Mouse (Mus musculus): ENCODE data around the gene Haao. TPM values are rescaled to one million over a fixed set of nuclear protein-coding genes. Genes with fewer than 3 reads are reported as not detected.
"Not testable (repeated sequence)": the region's sequence is repeated elsewhere in the genome, so short reads cannot be mapped to it uniquely, and the experiment has no call there.

Gene Haao
- polyA plus RNA-seq, 1 experiment from 2014 or later: 88.0 TPM

DNA sequence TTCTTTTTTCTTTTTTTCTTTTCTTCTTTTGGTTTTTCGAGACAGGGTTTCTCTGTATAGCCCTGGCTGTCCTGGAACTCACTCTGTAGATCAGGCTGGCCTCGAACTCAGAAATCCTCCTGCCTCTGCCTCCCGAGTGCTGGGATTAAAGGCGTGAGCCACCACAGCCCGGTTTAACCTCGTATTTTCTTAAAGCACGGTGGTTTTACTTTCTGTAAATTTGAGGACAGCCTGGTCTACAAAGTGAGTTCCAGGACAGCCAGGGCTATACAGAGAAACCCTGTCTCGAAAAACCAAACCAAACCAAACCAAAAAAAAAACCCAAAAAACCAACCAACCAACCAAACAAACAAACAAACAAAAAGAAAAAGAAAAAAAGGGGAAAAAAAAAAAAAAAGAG is 13.2 kb upstream of the Haao start:
- H3K27ac ChIP-seq (ENCODE audit: low read length): peak overlapping the region; percentile 89; the same call in 1 of the 2 replicates
- ATAC-seq (ENCODE audit: low read depth); H3K36me3 ChIP-seq (ENCODE audit: control insufficient read depth, insufficient read depth); H3K27me3 ChIP-seq (ENCODE audit: control insufficient read depth, insufficient read depth, low read depth, low read length); H3K9me3 ChIP-seq (replicated peaks; ENCODE audit: control insufficient read depth, low read length): not testable (repeated sequence)
- peak overlapping the region; percentile 94 for H3K9ac ChIP-seq (ENCODE audit: low read depth, low read length)
- H3K4me2 ChIP-seq (ENCODE audit: low read depth, low read length): peak overlapping the region; percentile 86
- H3K4me3 ChIP-seq (ENCODE audit: low read depth, low read length): peak overlapping the region; percentile 85
- H3K4me1 ChIP-seq (ENCODE audit: control insufficient read depth, low read depth, low read length): peaks cover 29% of the 10 kb centered on the region
- WGBS (ENCODE audit: insufficient replicate concordance): 52% methylated on average over 8 of the region's 8 CpGs

GRCm38 (mm10) chr17:83860224-83860623 is 12.5 kb upstream of the Haao start:
- ATAC-seq (ENCODE audit: low read depth): no peak
- Histone ChIP-seq H3K9me3 (replicated peaks; ENCODE audit: control insufficient read depth, low read length) (no peaks in the 10 kb centered on the region), H3K36me3 (ENCODE audit: control insufficient read depth, insufficient read depth) (no peaks in the 10 kb centered on the region), H3K4me1 (ENCODE audit: control insufficient read depth, low read depth, low read length) (peaks cover 29% of the 10 kb centered on the region), H3K27ac (ENCODE audit: low read length) (no peak overlapping the region), H3K4me3 (ENCODE audit: low read depth, low read length) (no peak overlapping the region), H3K27me3 (ENCODE audit: control insufficient read depth, insufficient read depth, low read depth, low read length) (peaks cover 4% of the 10 kb centered on the region; the same call in 1 of the 2 replicates), H3K4me2 (ENCODE audit: low read depth, low read length) (no peak overlapping the region), H3K9ac (ENCODE audit: low read depth, low read length) (no peak overlapping the region)
- WGBS (ENCODE audit: insufficient replicate concordance): 41% methylated on average over 7 of the region's 7 CpGs

- 84% methylated on average over 4 of the region's 4 CpGs for WGBS (ENCODE audit: insufficient replicate concordance)
- H3K27ac ChIP-seq (ENCODE audit: low read length): no peak overlapping the region
These were observed 11.9 kb upstream of the Haao start for GRCm38 (mm10) chr17:83859639-83860038.

GRCm38 (mm10) chr17:83858413-83858812 is 10.7 kb upstream of the Haao start:
- WGBS (ENCODE audit: insufficient replicate concordance): 24% methylated on average over 7 of the region's 7 CpGs
- ATAC-seq (ENCODE audit: low read depth): peak; percentile 62
- Histone ChIP-seq H3K27ac (ENCODE audit: low read length) (peak overlapping the region; percentile 82), H3K36me3 (ENCODE audit: control insufficient read depth, insufficient read depth) (no peaks in the 10 kb centered on the region), H3K4me1 (ENCODE audit: control insufficient read depth, low read depth, low read length) (peaks cover 36% of the 10 kb centered on the region), H3K27me3 (ENCODE audit: control insufficient read depth, insufficient read depth, low read depth, low read length) (peaks cover 4% of the 10 kb centered on the region; the same call in 1 of the 2 replicates), H3K4me3 (ENCODE audit: low read depth, low read length) (no peak overlapping the region), H3K4me2 (ENCODE audit: low read depth, low read length) (peak overlapping the region; percentile 33), H3K9ac (ENCODE audit: low read depth, low read length) (no peak overlapping the region), H3K9me3 (replicated peaks; ENCODE audit: control insufficient read depth, low read length) (no peaks in the 10 kb centered on the region)

More at GRCm38 (mm10) chr17:83859639-83860038, 11.9 kb upstream of the Haao start:
- peaks cover 29% of the 10 kb centered on the region for H3K4me1 ChIP-seq (ENCODE audit: control insufficient read depth, low read depth, low read length)
- H3K4me3 ChIP-seq (ENCODE audit: low read depth, low read length): no peak overlapping the region
- H3K36me3 ChIP-seq (ENCODE audit: control insufficient read depth, insufficient read depth): no peaks in the 10 kb centered on the region
- peaks cover 4% of the 10 kb centered on the region; the same call in 1 of the 2 replicates for H3K27me3 ChIP-seq (ENCODE audit: control insufficient read depth, insufficient read depth, low read depth, low read length)
- no peak overlapping the region for H3K9ac ChIP-seq (ENCODE audit: low read depth, low read length)
- no peak for ATAC-seq (ENCODE audit: low read depth)
- no peak overlapping the region for H3K4me2 ChIP-seq (ENCODE audit: low read depth, low read length)
- H3K9me3 ChIP-seq (replicated peaks; ENCODE audit: control insufficient read depth, low read length): no peaks in the 10 kb centered on the region

- WGBS (ENCODE audit: insufficient replicate concordance): 31% methylated on average over 12 of the region's 12 CpGs
- Histone ChIP-seq H3K36me3 (ENCODE audit: control insufficient read depth, insufficient read depth) (no peaks in the 10 kb centered on the region), H3K27me3 (ENCODE audit: control insufficient read depth, insufficient read depth, low read depth, low read length) (no peaks in the 10 kb centered on the region), H3K4me1 (ENCODE audit: control insufficient read depth, low read depth, low read length) (peaks cover 29% of the 10 kb centered on the region), H3K4me2 (ENCODE audit: low read depth, low read length) (peak overlapping the region; percentile 58), H3K4me3 (ENCODE audit: low read depth, low read length) (peak overlapping the region; percentile 43), H3K9ac (ENCODE audit: low read depth, low read length) (peak overlapping the region; percentile 47), H3K9me3 (replicated peaks; ENCODE audit: control insufficient read depth, low read length) (no peaks in the 10 kb centered on the region), H3K27ac (ENCODE audit: low read length) (no peak overlapping the region)
- ATAC-seq (ENCODE audit: low read depth): peak; percentile 80
These were observed 6.6 kb upstream of the Haao start for GRCm38 (mm10) chr17:83854284-83854918.

GRCm38 (mm10) chr17:83853831-83854230 is 6.1 kb upstream of the Haao start:
- ATAC-seq (ENCODE audit: low read depth): no peak
- peak overlapping the region; percentile 47 for H3K9ac ChIP-seq (ENCODE audit: low read depth, low read length)

DNA sequence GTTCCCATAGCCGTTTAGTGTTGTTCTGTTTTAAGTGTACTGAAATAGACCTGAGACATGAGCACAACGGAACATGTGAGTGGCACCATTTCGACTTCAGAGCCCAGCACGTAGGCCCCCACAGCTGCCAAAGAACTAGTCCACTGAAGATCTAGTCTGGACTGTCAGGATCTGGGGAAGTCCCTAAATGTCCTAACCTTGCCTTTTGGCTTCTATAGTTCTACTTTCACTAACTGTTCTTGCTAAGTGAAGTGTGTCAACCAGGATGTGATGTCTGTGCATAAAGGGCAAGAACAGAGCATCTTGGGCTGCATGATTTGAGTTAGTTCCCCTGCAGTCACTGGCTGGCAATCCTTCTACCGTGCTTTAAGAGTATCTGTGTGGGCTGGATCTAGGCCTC is 3.1 kb upstream of the Haao start:
- Histone ChIP-seq H3K36me3 (ENCODE audit: control insufficient read depth, insufficient read depth) (no peaks in the 10 kb centered on the region), H3K27me3 (ENCODE audit: control insufficient read depth, insufficient read depth, low read depth, low read length) (no peaks in the 10 kb centered on the region), H3K4me1 (ENCODE audit: control insufficient read depth, low read depth, low read length) (peaks cover 24% of the 10 kb centered on the region), H3K9me3 (replicated peaks; ENCODE audit: control insufficient read depth, low read length) (no peaks in the 10 kb centered on the region), H3K9ac (ENCODE audit: low read depth, low read length) (no peak overlapping the region), H3K4me2 (ENCODE audit: low read depth, low read length) (no peak overlapping the region), H3K4me3 (ENCODE audit: low read depth, low read length) (no peak overlapping the region), H3K27ac (ENCODE audit: low read length) (no peak overlapping the region)
- no peak for ATAC-seq (ENCODE audit: low read depth)
- WGBS (ENCODE audit: insufficient replicate concordance): 65% methylated on average over 5 of the region's 5 CpGs

More at GRCm38 (mm10) chr17:83853831-83854230, 6.1 kb upstream of the Haao start:
- Histone ChIP-seq H3K4me2 (ENCODE audit: low read depth, low read length) (peak overlapping the region; percentile 58), H3K27ac (ENCODE audit: low read length) (no peak overlapping the region), H3K4me1 (ENCODE audit: control insufficient read depth, low read depth, low read length) (peaks cover 31% of the 10 kb centered on the region), H3K9me3 (replicated peaks; ENCODE audit: control insufficient read depth, low read length) (no peaks in the 10 kb centered on the region), H3K4me3 (ENCODE audit: low read depth, low read length) (peak overlapping the region; percentile 43), H3K36me3 (ENCODE audit: control insufficient read depth, insufficient read depth) (no peaks in the 10 kb centered on the region), H3K27me3 (ENCODE audit: control insufficient read depth, insufficient read depth, low read depth, low read length) (no peaks in the 10 kb centered on the region)
- 38% methylated on average over 3 of the region's 3 CpGs for WGBS (ENCODE audit: insufficient replicate concordance)

DNA sequence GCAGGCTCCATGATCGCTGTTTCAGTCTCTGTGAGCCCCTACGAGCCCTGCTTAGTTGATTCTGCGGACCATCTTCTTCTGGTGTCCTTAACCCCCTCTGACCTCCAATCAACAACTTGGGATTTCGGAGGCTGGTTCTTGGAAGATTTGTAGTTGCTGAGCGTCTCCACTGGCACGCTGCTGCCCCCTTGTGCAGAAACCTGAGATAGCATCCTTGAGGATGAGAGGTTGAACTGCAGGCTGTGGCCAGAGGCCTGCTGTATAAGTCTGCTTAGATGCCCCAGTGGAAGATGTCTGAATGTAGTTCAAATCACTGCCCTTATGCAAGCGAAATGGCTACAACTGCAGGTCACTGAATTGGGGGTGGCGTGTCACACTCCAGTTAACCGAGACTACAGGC is 2.7 kb upstream of the Haao start:
- H3K4me1 ChIP-seq (ENCODE audit: control insufficient read depth, low read depth, low read length): peaks cover 24% of the 10 kb centered on the region
- H3K27me3 ChIP-seq (ENCODE audit: control insufficient read depth, insufficient read depth, low read depth, low read length): no peaks in the 10 kb centered on the region
- no peak overlapping the region for H3K4me2 ChIP-seq (ENCODE audit: low read depth, low read length)
- no peak for ATAC-seq (ENCODE audit: low read depth)
- 12% methylated on average over 9 of the region's 9 CpGs for WGBS (ENCODE audit: insufficient replicate concordance)
- H3K4me3 ChIP-seq (ENCODE audit: low read depth, low read length): no peak overlapping the region
- H3K9me3 ChIP-seq (replicated peaks; ENCODE audit: control insufficient read depth, low read length): no peaks in the 10 kb centered on the region
- H3K27ac ChIP-seq (ENCODE audit: low read length): no peak overlapping the region
- H3K36me3 ChIP-seq (ENCODE audit: control insufficient read depth, insufficient read depth): no peaks in the 10 kb centered on the region
- H3K9ac ChIP-seq (ENCODE audit: low read depth, low read length): no peak overlapping the region

GRCm38 (mm10) chr17:83849717-83850116 is 2.0 kb upstream of the Haao start:
- Histone ChIP-seq H3K27ac (ENCODE audit: low read length) (no peak overlapping the region), H3K9ac (ENCODE audit: low read depth, low read length) (no peak overlapping the region), H3K27me3 (ENCODE audit: control insufficient read depth, insufficient read depth, low read depth, low read length) (no peaks in the 10 kb centered on the region), H3K4me3 (ENCODE audit: low read depth, low read length) (no peak overlapping the region), H3K4me1 (ENCODE audit: control insufficient read depth, low read depth, low read length) (peaks cover 24% of the 10 kb centered on the region), H3K36me3 (ENCODE audit: control insufficient read depth, insufficient read depth) (no peaks in the 10 kb centered on the region), H3K4me2 (ENCODE audit: low read depth, low read length) (no peak overlapping the region), H3K9me3 (replicated peaks; ENCODE audit: control insufficient read depth, low read length) (no peaks in the 10 kb centered on the region)
- no peak for ATAC-seq (ENCODE audit: low read depth)
- WGBS (ENCODE audit: insufficient replicate concordance): 55% methylated on average over 5 of the region's 5 CpGs

Measured in liver, embryonic 16.5 days (tissue).